Mouse (Mus musculus) midbrain, embryonic 11.5 days (tissue): ENCODE measurements around the gene Arl15. TPM values are rescaled to one million over a fixed set of nuclear protein-coding genes. Genes with fewer than 3 reads are reported as not detected.

Source experiments
- ATAC-seq: fragments of 200-750 bp; cut with Nextera tagmentation; 2 replicates; pipeline ENCODE4 v1.8.0; 2017; ENCODE audit warnings: moderate TSS enrichment, moderate library complexity; ENCODE audit not compliant: low FRiP score
- DNase-seq: peaks from one replicate; pipeline ENCODE4 v3.0.0; 2015; ENCODE audit warnings: low spot score; ENCODE audit errors: missing footprints
- H3K27ac ChIP-seq: fragments of 300-500 bp; sonication (generic); 2 replicates; pipeline ENCODE4 v1.5.1; 2014; ENCODE audit warnings: low read depth, low read length
- H3K27me3 ChIP-seq: fragments of 300-500 bp; sonication (generic); 2 replicates; pipeline ENCODE4 v1.6.1; 2014; ENCODE audit warnings: mild to moderate bottlenecking, low read length, moderate library complexity, mixed read lengths; ENCODE audit not compliant: control insufficient read depth, insufficient read depth
- H3K36me3 ChIP-seq: fragments of 300-500 bp; sonication (generic); 2 replicates; pipeline ENCODE4 v1.6.1; 2014; ENCODE audit warnings: mild to moderate bottlenecking, low read length, moderate library complexity, mixed read lengths; ENCODE audit not compliant: control insufficient read depth, insufficient read depth
- H3K4me1 ChIP-seq: fragments of 300-500 bp; sonication (generic); 2 replicates; pipeline ENCODE4 v1.6.1; 2014; ENCODE audit warnings: low read length; ENCODE audit not compliant: control insufficient read depth, insufficient read depth
- H3K4me2 ChIP-seq: fragments of 300-500 bp; sonication (generic); 2 replicates; pipeline ENCODE4 v1.6.1; 2014; ENCODE audit warnings: mild to moderate bottlenecking, moderate library complexity
- H3K4me3 ChIP-seq: fragments of 300-500 bp; sonication (generic); 2 replicates; pipeline ENCODE4 v1.5.1; 2014; ENCODE audit warnings: low read depth, low read length
- H3K9ac ChIP-seq: fragments of 300-500 bp; sonication (generic); 2 replicates; pipeline ENCODE4 v1.6.1; 2014; ENCODE audit warnings: low read length
- H3K9me3 ChIP-seq: fragments of 300-500 bp; sonication (generic); 2 replicates; pipeline ENCODE4 v1.6.1; 2016; ENCODE audit warnings: low read length; ENCODE audit not compliant: control insufficient read depth
- WGBS: fragments of 180-500 bp; shearing (Covaris S2); extraction: QIAGEN DNeasy Blood & Tissue Kit; methylation state at CpG from one replicate; pipeline ENCODE4 v1.1.7; 2014; 5-methylcytosine and 5-hydroxymethylcytosine counted together
- polyA plus RNA-seq: library from polyadenylated mRNA; unstranded; fragments of >200 nt; fragmentation: Nextera tagmentation; extraction: Ambion mirVana; gene quantifications from 2 replicates; pipeline ENCODE4 v1.2.1, GENCODE M21; 2014

Gene Arl15
- polyA plus RNA-seq, 1 experiment from 2014 or later: 13.6 TPM

- no peaks in the 10 kb centered on the region for H3K9me3 ChIP-seq
- no peak overlapping the region for H3K9ac ChIP-seq
- no peak overlapping the region for H3K27ac ChIP-seq
- 76% methylated on average over 9 of the region's 9 CpGs for whole genome bisulfite sequencing
- no peak overlapping the region for H3K4me3 ChIP-seq
- no peaks in the 10 kb centered on the region for H3K27me3 ChIP-seq
- DNase-seq (peak; percentile 76), ATAC-seq (no peak)
- no peaks in the 10 kb centered on the region for H3K4me1 ChIP-seq
- no peaks in the 10 kb centered on the region for H3K36me3 ChIP-seq
- no peak overlapping the region for H3K4me2 ChIP-seq
Measured at GRCm38 (mm10) chr13:114158111-114158730, 363.9 kb downstream of the Arl15 start.

GRCm38 (mm10) chr13:114159634-114160391 is 365.5 kb downstream of the Arl15 start:
- H3K9me3 ChIP-seq: no peaks in the 10 kb centered on the region
- WGBS: 82% methylated on average over 13 of the region's 13 CpGs
- no peak overlapping the region for H3K9ac ChIP-seq
- no peak overlapping the region for H3K4me3 ChIP-seq
- no peak overlapping the region for H3K27ac ChIP-seq
- no peak overlapping the region for H3K4me2 ChIP-seq
- ATAC-seq (no peak), DNase-seq (peak; percentile 62)
- H3K27me3 ChIP-seq: no peaks in the 10 kb centered on the region
- H3K36me3 ChIP-seq: no peaks in the 10 kb centered on the region
- H3K4me1 ChIP-seq: no peaks in the 10 kb centered on the region

GRCm38 (mm10) chr13:114162753-114163152 is 368.4 kb downstream of the Arl15 start:
- WGBS: 81% methylated on average over 4 of the region's 4 CpGs
- Histone ChIP-seq H3K27ac (no peak overlapping the region), H3K9me3 (no peaks in the 10 kb centered on the region), H3K9ac (no peak overlapping the region), H3K4me1 (no peaks in the 10 kb centered on the region), H3K36me3 (no peaks in the 10 kb centered on the region), H3K4me2 (no peak overlapping the region), H3K4me3 (no peak overlapping the region), H3K27me3 (no peaks in the 10 kb centered on the region)
- ATAC-seq (no peak), DNase-seq (peak; percentile 61)

- 83% methylated on average over 7 of the region's 7 CpGs for WGBS
Measured at GRCm38 (mm10) chr13:114165616-114166015, 371.3 kb downstream of the Arl15 start.

GRCm38 (mm10) chr13:114166439-114167183 is 372.3 kb downstream of the Arl15 start:
- no peak overlapping the region for H3K9ac ChIP-seq
- H3K36me3 ChIP-seq: no peaks in the 10 kb centered on the region
- H3K4me2 ChIP-seq: no peak overlapping the region
- DNase-seq (peak; percentile 21), ATAC-seq (no peak; the same call in 1 of the 2 replicates)
- no peaks in the 10 kb centered on the region for H3K4me1 ChIP-seq
- 85% methylated on average over 12 of the region's 12 CpGs for WGBS
- no peak overlapping the region for H3K4me3 ChIP-seq
- H3K27ac ChIP-seq: no peak overlapping the region
- H3K27me3 ChIP-seq: no peaks in the 10 kb centered on the region
- no peaks in the 10 kb centered on the region for H3K9me3 ChIP-seq

More at GRCm38 (mm10) chr13:114165616-114166015, 371.3 kb downstream of the Arl15 start:
- ATAC-seq: no peak
- DNase-seq: peak; percentile 44
- H3K27me3 ChIP-seq: no peaks in the 10 kb centered on the region
- H3K36me3 ChIP-seq: no peaks in the 10 kb centered on the region
- H3K4me1 ChIP-seq: no peaks in the 10 kb centered on the region
- no peaks in the 10 kb centered on the region for H3K9me3 ChIP-seq
- H3K4me3 ChIP-seq: no peak overlapping the region
- H3K4me2 ChIP-seq: no peak overlapping the region
- no peak overlapping the region for H3K9ac ChIP-seq
- H3K27ac ChIP-seq: no peak overlapping the region

- H3K27me3 ChIP-seq: no peaks in the 10 kb centered on the region
- no peaks in the 10 kb centered on the region for H3K9me3 ChIP-seq
- ATAC-seq: no peak
- no peak overlapping the region for H3K4me3 ChIP-seq
- no peak overlapping the region for H3K4me2 ChIP-seq
- DNase-seq: no peak
- 86% methylated on average over 5 of the region's 5 CpGs for WGBS
- no peaks in the 10 kb centered on the region for H3K36me3 ChIP-seq
- no peak overlapping the region for H3K9ac ChIP-seq
- H3K27ac ChIP-seq: no peak overlapping the region
- H3K4me1 ChIP-seq: no peaks in the 10 kb centered on the region
Measured at GRCm38 (mm10) chr13:114170061-114170460, 375.8 kb downstream of the Arl15 start.

- 91% methylated on average over 5 of the region's 5 CpGs for WGBS
- no peaks in the 10 kb centered on the region for H3K27me3 ChIP-seq
- H3K4me3 ChIP-seq: no peak overlapping the region
- H3K9ac ChIP-seq: no peak overlapping the region
- no peak for ATAC-seq
- no peaks in the 10 kb centered on the region for H3K9me3 ChIP-seq
- H3K4me2 ChIP-seq: no peak overlapping the region
- no peak overlapping the region for H3K27ac ChIP-seq
- DNase-seq: peak; percentile 47
- no peaks in the 10 kb centered on the region for H3K4me1 ChIP-seq
- H3K36me3 ChIP-seq: no peaks in the 10 kb centered on the region
Measured at GRCm38 (mm10) chr13:114171465-114171864, 377.2 kb downstream of the Arl15 start.

- no peak for DNase-seq
- no peak overlapping the region for H3K4me2 ChIP-seq
- no peaks in the 10 kb centered on the region for H3K27me3 ChIP-seq
- no peak overlapping the region for H3K4me3 ChIP-seq
- no peak overlapping the region for H3K27ac ChIP-seq
- ATAC-seq: no peak
- 98% methylated on average over 7 of the region's 7 CpGs for WGBS
- H3K9ac ChIP-seq: no peak overlapping the region
- no peaks in the 10 kb centered on the region for H3K9me3 ChIP-seq
- no peaks in the 10 kb centered on the region for H3K36me3 ChIP-seq
- no peaks in the 10 kb centered on the region for H3K4me1 ChIP-seq
Measured at GRCm38 (mm10) chr13:114188107-114188506, 393.8 kb downstream of the Arl15 start.

- 93% methylated on average over 7 of the region's 7 CpGs for WGBS
- ATAC-seq (no peak), DNase-seq (no peak)
- Histone ChIP-seq H3K9me3 (no peaks in the 10 kb centered on the region), H3K4me3 (no peak overlapping the region), H3K27ac (no peak overlapping the region), H3K27me3 (no peaks in the 10 kb centered on the region), H3K4me2 (no peak overlapping the region), H3K9ac (no peak overlapping the region), H3K4me1 (no peaks in the 10 kb centered on the region), H3K36me3 (no peaks in the 10 kb centered on the region)
Measured at GRCm38 (mm10) chr13:114188801-114189200, 394.5 kb downstream of the Arl15 start.
